Mouse (Mus musculus) hindbrain, embryonic 16.5 days (tissue): Measurements from ENCODE around the gene Tas2r109. TPM values are rescaled to one million over a fixed set of nuclear protein-coding genes. Genes with fewer than 3 reads are reported as not detected.
"Not testable (repeated sequence)": the region's sequence is repeated elsewhere in the genome, so short reads cannot be mapped to it uniquely, and the experiment has no call there.

Experiments used
- ATAC-seq: fragments of 200-750 bp; cut with Nextera tagmentation; 2 replicates; pipeline ENCODE4 v1.8.0; 2017; ENCODE audit warnings: moderate TSS enrichment, moderate library complexity
- H3K27ac ChIP-seq: fragments of 300-500 bp; sonication (generic); 2 replicates; pipeline ENCODE4 v1.5.1; 2014; ENCODE audit warnings: low read depth, mild to moderate bottlenecking, control low read depth, low read length, moderate library complexity
- H3K27me3 ChIP-seq: fragments of 300-500 bp; sonication (generic); replicated peaks from 2 replicates; pipeline ENCODE4 v1.6.1; 2014; ENCODE audit warnings: low read length; ENCODE audit not compliant: control insufficient read depth, insufficient read depth
- H3K36me3 ChIP-seq: fragments of 300-500 bp; sonication (generic); 2 replicates; pipeline ENCODE4 v1.6.1; 2014; ENCODE audit warnings: mild to moderate bottlenecking, low read length, moderate library complexity, mixed read lengths; ENCODE audit not compliant: control insufficient read depth, insufficient read depth
- H3K4me1 ChIP-seq: fragments of 300-500 bp; sonication (generic); 2 replicates; pipeline ENCODE4 v1.6.1; 2014; ENCODE audit warnings: low read depth, low read length; ENCODE audit not compliant: control insufficient read depth, insufficient read depth
- H3K4me2 ChIP-seq: fragments of 300-500 bp; sonication (generic); 2 replicates; pipeline ENCODE4 v1.6.1; 2014; ENCODE audit warnings: mild to moderate bottlenecking, low read length, control low read depth, moderate library complexity
- H3K4me3 ChIP-seq: fragments of 300-500 bp; sonication (generic); 2 replicates; pipeline ENCODE4 v1.5.1; 2014; ENCODE audit warnings: mild to moderate bottlenecking, low read length, control low read depth, moderate library complexity
- H3K9ac ChIP-seq: fragments of 300-500 bp; sonication (generic); 2 replicates; pipeline ENCODE4 v1.6.1; 2014; ENCODE audit warnings: low read depth, mild to moderate bottlenecking, control low read depth, low read length, moderate library complexity
- H3K9me3 ChIP-seq: fragments of 300-500 bp; sonication (generic); 2 replicates; pipeline ENCODE4 v1.6.1; 2014; ENCODE audit warnings: mild to moderate bottlenecking, low read length, moderate library complexity; ENCODE audit not compliant: control insufficient read depth
- WGBS: fragments of 180-500 bp; shearing (Covaris S2); extraction: QIAGEN DNeasy Blood & Tissue Kit; methylation state at CpG from one replicate; pipeline ENCODE4 v1.1.7; 2014; 5-methylcytosine and 5-hydroxymethylcytosine counted together
- polyA plus RNA-seq: library from polyadenylated mRNA; unstranded; fragments of >200 nt; fragmentation: Nextera tagmentation; extraction: Ambion mirVana; gene quantifications from 2 replicates; pipeline ENCODE4 v1.2.1, GENCODE M21; 2015

Tas2r109 gene
- polyA plus RNA-seq = not detected in 2 replicates

GRCm38 (mm10) chr6:132980865-132981264 is at the start of gene Tas2r109:
Gene Tas2r109 (minus strand): TSS chr6:132980965.
- Histone ChIP-seq H3K27ac (no peak within 1 kb of the TSS), H3K4me1 (no peaks in the 10 kb centered on the region), H3K36me3 (no peaks in the 10 kb centered on the region), H3K4me3 (no peak within 1 kb of the TSS), H3K27me3 (no peaks in the 10 kb centered on the region), H3K9ac (no peak within 1 kb of the TSS), H3K4me2 (no peak within 1 kb of the TSS), H3K9me3 (no peaks in the 10 kb centered on the region)
- no peak for ATAC-seq
- WGBS = 79% methylated on average over 2 of the region's 2 CpGs

- no peak for ATAC-seq
Observed at GRCm38 (mm10) chr6:132957819-132958218, 22.9 kb downstream of the Tas2r109 start, which contains the start of gene Tas2r131. Gene Tas2r131 (minus strand): TSS chr6:132957919.

GRCm38 (mm10) chr6:132950802-132951201 is 30.0 kb downstream of the Tas2r109 start, which contains the start of gene Tas2r129:
Gene Tas2r129 (plus strand): TSS chr6:132951102.
- ATAC-seq = no peak
- Histone ChIP-seq H3K27me3 (no peaks in the 10 kb centered on the region), H3K4me3 (no peak within 1 kb of the TSS), H3K9me3 (no peaks in the 10 kb centered on the region), H3K9ac (no peak within 1 kb of the TSS), H3K36me3 (no peaks in the 10 kb centered on the region), H3K27ac (no peak within 1 kb of the TSS), H3K4me2 (no peak within 1 kb of the TSS), H3K4me1 (no peaks in the 10 kb centered on the region)
- 81% methylated on average over 2 of the region's 2 CpGs for WGBS

More at GRCm38 (mm10) chr6:132957819-132958218, 22.9 kb downstream of the Tas2r109 start, which contains the start of gene Tas2r131:
- Histone ChIP-seq H3K4me2 (no peak within 1 kb of the TSS), H3K4me1 (no peaks in the 10 kb centered on the region), H3K4me3 (no peak within 1 kb of the TSS), H3K27me3 (no peaks in the 10 kb centered on the region), H3K9ac (no peak within 1 kb of the TSS), H3K36me3 (no peaks in the 10 kb centered on the region), H3K9me3 (no peaks in the 10 kb centered on the region), H3K27ac (no peak within 1 kb of the TSS)
- WGBS = 78% methylated on average over 1 of the region's 1 CpGs

GRCm38 (mm10) chr6:132941376-132941775 is 39.4 kb downstream of the Tas2r109 start:
- H3K36me3 ChIP-seq, H3K4me2 ChIP-seq, H3K4me3 ChIP-seq, H3K27ac ChIP-seq, H3K9ac ChIP-seq, H3K9me3 ChIP-seq, H3K4me1 ChIP-seq, ATAC-seq, H3K27me3 ChIP-seq: not testable (repeated sequence)

Other genes starting within 250 kb of the Tas2r109 start
- gene Tas2r115, start 242.9 kb downstream of the Tas2r109 start, polyA plus RNA-seq = not detected in 2 replicates
- not detected in 2 replicates for gene Tas2r124, start 226.2 kb downstream of the Tas2r109 start, polyA plus RNA-seq
- gene Tas2r102, start 218.8 kb downstream of the Tas2r109 start, polyA plus RNA-seq = not detected in 2 replicates
- gene Tas2r136, start 202.8 kb downstream of the Tas2r109 start, polyA plus RNA-seq = not detected in 2 replicates
- not detected in 2 replicates for gene Tas2r117, start 178.1 kb downstream of the Tas2r109 start, polyA plus RNA-seq
- gene Tas2r123, start 133.8 kb downstream of the Tas2r109 start, polyA plus RNA-seq = not detected in 2 replicates
- gene Tas2r116, start 125.5 kb downstream of the Tas2r109 start, polyA plus RNA-seq = not detected in 2 replicates
- gene Tas2r110, start 113.0 kb downstream of the Tas2r109 start, polyA plus RNA-seq = not detected in 2 replicates
- not detected in 2 replicates for gene Tas2r113, start 88.0 kb downstream of the Tas2r109 start, polyA plus RNA-seq
- 0.17 TPM in 1 of 2 replicates, not detected in the other for gene Tas2r125, start 71.3 kb downstream of the Tas2r109 start, polyA plus RNA-seq
- not detected in 2 replicates for gene Tas2r129, start 29.9 kb downstream of the Tas2r109 start, polyA plus RNA-seq
- not detected in 2 replicates for gene Tas2r131, start 23.0 kb downstream of the Tas2r109 start, polyA plus RNA-seq
- not detected in 2 replicates for gene Tas2r103, start 56.1 kb upstream of the Tas2r109 start, polyA plus RNA-seq
- not detected in 2 replicates for gene Tas2r140, start 74.9 kb upstream of the Tas2r109 start, polyA plus RNA-seq
- gene Smim10l1, start 123.9 kb upstream of the Tas2r109 start, polyA plus RNA-seq = 109 and 114 TPM in 2 replicates